31 mouse cellular contexts compared by ENCODE assay signal in genomic region chr11:116878454-116878853, GRCm38 (mm10). TPM values are rescaled to one million over a fixed set of nuclear protein-coding genes. Genes with fewer than 3 reads are reported as not detected.
A peak's percentile ranks its signal among the peaks of the same experiment; 100 is the strongest.
DNase-seq lines count a peak whose midpoint lies in the region; ATAC-seq and TF ChIP-seq lines count a peak whose summit lies in the region.
"Had no signal": no experiment of that assay in that cellular context is flagged by ENCODE, and none has a peak within 500 bp of the region (broad histone marks: within the 10 kb centered on the region; RNA-seq: fewer than 3 reads in every experiment).

No protein-coding gene starts in this region.

- H3K9ac ChIP-seq in embryonic facial prominence, embryonic 14.5 days (ENCODE audit: low read depth, low read length) = no peak overlapping the region
- H3K9ac ChIP-seq in stomach, postnatal 0 days (ENCODE audit: low read length) = no peak overlapping the region
- no peak overlapping the region for H3K9ac ChIP-seq in midbrain, postnatal 0 days (replicated peaks; ENCODE audit: low read length, poor library complexity, severe bottlenecking)
- H3K9ac ChIP-seq: forebrain, embryonic 13.5 days; heart, embryonic 15.5 days; limb, embryonic 12.5 days; liver, embryonic 15.5 days; lung, embryonic 15.5 days; midbrain, embryonic 15.5 days had no signal

- TF ChIP-seq EP300 in stomach, postnatal 0 days (optimal IDR thresholded peaks at IDR 0.05) = no peak

- H3K4me1 ChIP-seq in embryonic facial prominence, embryonic 14.5 days (ENCODE audit: control insufficient read depth, insufficient read depth, low read length) = no peaks in the 10 kb centered on the region
- no peaks in the 10 kb centered on the region for H3K4me1 ChIP-seq in embryonic facial prominence, embryonic 10.5 days
- H3K4me1 ChIP-seq in stomach, postnatal 0 days (replicated peaks; ENCODE audit: control insufficient read depth, insufficient read depth) = no peaks in the 10 kb centered on the region
- no peaks in the 10 kb centered on the region for H3K4me1 ChIP-seq in midbrain, postnatal 0 days (ENCODE audit: insufficient read depth, low read length)
- H3K4me1 ChIP-seq: heart, embryonic 15.5 days; limb, embryonic 12.5 days; liver, embryonic 15.5 days; lung, embryonic 15.5 days; midbrain, embryonic 10.5 days; midbrain, embryonic 15.5 days had no signal

- H3K36me3 ChIP-seq in embryonic facial prominence, embryonic 14.5 days (ENCODE audit: control insufficient read depth, insufficient read depth, low read length) = peaks cover 17% of the 10 kb centered on the region
- H3K36me3 ChIP-seq in embryonic facial prominence, embryonic 10.5 days (replicated peaks) = peaks cover 20% of the 10 kb centered on the region
- H3K36me3 ChIP-seq in stomach, postnatal 0 days (ENCODE audit: control insufficient read depth, insufficient read depth, low read length) = no peaks in the 10 kb centered on the region; the same call in none of the 2 replicates
- H3K36me3 ChIP-seq in midbrain, postnatal 0 days (ENCODE audit: insufficient read depth, low read length) = peaks cover 15% of the 10 kb centered on the region

- TF ChIP-seq CTCF in stomach, postnatal 0 days (IDR thresholded peaks at IDR 0.05; ENCODE audit: low read depth) = no peak
- TF ChIP-seq CTCF in midbrain, postnatal 0 days (IDR thresholded peaks at IDR 0.05) = no peak

- no peaks in the 10 kb centered on the region for H3K27me3 ChIP-seq in embryonic facial prominence, embryonic 14.5 days (replicated peaks; ENCODE audit: control insufficient read depth, insufficient read depth, low read length)
- H3K27me3 ChIP-seq in embryonic facial prominence, embryonic 10.5 days (replicated peaks; ENCODE audit: low read depth, poor library complexity, severe bottlenecking) = no peaks in the 10 kb centered on the region
- no peaks in the 10 kb centered on the region for H3K27me3 ChIP-seq in stomach, postnatal 0 days (ENCODE audit: control insufficient read depth, insufficient read depth, low read length)
- H3K27me3 ChIP-seq in midbrain, postnatal 0 days (ENCODE audit: insufficient read depth, low read length) = no peaks in the 10 kb centered on the region
- H3K27me3 ChIP-seq: CH12.LX; forebrain, embryonic 13.5 days; heart, embryonic 15.5 days; limb, embryonic 12.5 days; liver, embryonic 15.5 days; lung, embryonic 15.5 days; midbrain, embryonic 15.5 days had no signal

- no peaks in the 10 kb centered on the region for H3K9me3 ChIP-seq in embryonic facial prominence, embryonic 14.5 days (ENCODE audit: control insufficient read depth, low read length)
- no peaks in the 10 kb centered on the region for H3K9me3 ChIP-seq in embryonic facial prominence, embryonic 10.5 days
- H3K9me3 ChIP-seq in stomach, postnatal 0 days (ENCODE audit: control insufficient read depth, low read length) = no peaks in the 10 kb centered on the region
- no peaks in the 10 kb centered on the region for H3K9me3 ChIP-seq in midbrain, postnatal 0 days (ENCODE audit: low read length)
- H3K9me3 ChIP-seq: forebrain, embryonic 13.5 days; heart, embryonic 10.5 days; heart, embryonic 15.5 days; liver, embryonic 15.5 days; lung, embryonic 15.5 days; midbrain, embryonic 10.5 days; midbrain, embryonic 15.5 days had no signal

- no peak overlapping the region for H3K27ac ChIP-seq in embryonic facial prominence, embryonic 14.5 days (replicated peaks; ENCODE audit: low read depth, low read length)
- H3K27ac ChIP-seq in embryonic facial prominence, embryonic 10.5 days (replicated peaks) = no peak overlapping the region
- H3K27ac ChIP-seq in stomach, postnatal 0 days (replicated peaks) = no peak overlapping the region
- no peak overlapping the region for H3K27ac ChIP-seq in midbrain, postnatal 0 days (ENCODE audit: low read depth, low read length)
- H3K27ac ChIP-seq: forebrain, embryonic 13.5 days; heart, embryonic 10.5 days; heart, embryonic 15.5 days; limb, embryonic 12.5 days; liver, embryonic 15.5 days; lung, embryonic 15.5 days; midbrain, embryonic 10.5 days; midbrain, embryonic 15.5 days had no signal

- DNase-seq in adrenal gland, postnatal 14 days = peak; percentile 19
- no peak for DNase-seq in adrenal gland, postnatal 4 days (ENCODE audit: low spot score in 2 of 2)
- peak; percentile 30 for DNase-seq in embryonic facial prominence, embryonic 14.5 days (ENCODE audit: low spot score)
- no peak for DNase-seq in embryonic facial prominence, embryonic 10.5 days (ENCODE audit: low spot score)
- peak; percentile 29 for DNase-seq in kidney, postnatal 10 days
- no peak for DNase-seq in kidney, adult 8-10 months
- DNase-seq in stomach, postnatal 0 days (ENCODE audit: low spot score) = peak; percentile 53
- no peak for DNase-seq in midbrain, postnatal 0 days (ENCODE audit: low spot score)
- DNase-seq: adrenal gland, adult 2 months; cerebellum, adult 9-11 months; gastrocnemius, postnatal 14 days; layer of hippocampus, adult 9-11 months; right cerebral cortex, postnatal 25 days; thymus, adult 2 months; thymus, postnatal 36 days had no signal

- 78% methylated on average over 7 of the region's 8 CpGs for WGBS in embryonic facial prominence, embryonic 14.5 days
- WGBS in embryonic facial prominence, embryonic 10.5 days = 94% methylated on average over 8 of the region's 8 CpGs
- 77% methylated on average over 8 of the region's 8 CpGs for WGBS in stomach, postnatal 0 days
- WGBS in midbrain, postnatal 0 days = 89% methylated on average over 8 of the region's 8 CpGs

- ATAC-seq in embryonic facial prominence, embryonic 14.5 days (ENCODE audit: low read depth) = no peak
- ATAC-seq in stomach, postnatal 0 days (ENCODE audit: low FRiP score, low TSS enrichment) = 0 out of 2 replicates have a peak, but pooled peaks have one; percentile 45
- ATAC-seq in midbrain, postnatal 0 days (ENCODE audit: low FRiP score) = no peak
- ATAC-seq: activated CD4-positive, CD25-positive, alpha-beta regulatory T cell, adult 4 months; forebrain, embryonic 13.5 days; hindbrain, embryonic 16.5 days; midbrain, embryonic 15.5 days had no signal

- no peak overlapping the region for H3K4me3 ChIP-seq in embryonic facial prominence, embryonic 14.5 days (ENCODE audit: low read depth, low read length)
- no peak overlapping the region for H3K4me3 ChIP-seq in embryonic facial prominence, embryonic 10.5 days
- H3K4me3 ChIP-seq in stomach, postnatal 0 days (ENCODE audit: low read depth, low read length) = no peak overlapping the region
- no peak overlapping the region for H3K4me3 ChIP-seq in midbrain, postnatal 0 days (ENCODE audit: low read depth, low read length)
- H3K4me3 ChIP-seq: forebrain, embryonic 13.5 days; heart, embryonic 10.5 days; heart, embryonic 15.5 days; limb, embryonic 12.5 days; liver, embryonic 15.5 days; lung, embryonic 15.5 days; midbrain, embryonic 10.5 days; midbrain, embryonic 15.5 days had no signal

- no peak overlapping the region for H3K4me2 ChIP-seq in embryonic facial prominence, embryonic 14.5 days (ENCODE audit: low read depth, low read length)
- no peak overlapping the region for H3K4me2 ChIP-seq in stomach, postnatal 0 days (replicated peaks; ENCODE audit: low read depth)
- H3K4me2 ChIP-seq in midbrain, postnatal 0 days (ENCODE audit: low read depth, low read length, poor library complexity, severe bottlenecking) = no peak overlapping the region
- H3K4me2 ChIP-seq: forebrain, embryonic 13.5 days; heart, embryonic 15.5 days; limb, embryonic 12.5 days; liver, embryonic 15.5 days; lung, embryonic 15.5 days; midbrain, embryonic 15.5 days had no signal

RNA-seq across cellular contexts. Expression of gene Srsf2, which starts 25.6 kb away (rescaled TPM):
- total RNA-seq in adrenal gland, postnatal 14 days (2021) = 244 and 250 TPM in 2 replicates
- 100 to 1,000 TPM; 336 to 337 TPM for total RNA-seq in adrenal gland, postnatal 4 days (2021)
- 663 and 697 TPM in 2 replicates for polyA plus RNA-seq in embryonic facial prominence, embryonic 14.5 days (2014; fragmentation: Nextera tagmentation; extraction: Ambion mirVana)
- 890 and 902 TPM in 2 replicates for polyA plus RNA-seq in embryonic facial prominence, embryonic 10.5 days (2016; fragmentation: Nextera tagmentation; extraction: Ambion mirVana)
- 403 and 419 TPM in 2 replicates for polyA plus RNA-seq in stomach, postnatal 0 days (2015; fragmentation: Nextera tagmentation; extraction: Ambion mirVana)
- 196 and 259 TPM in 2 replicates for total RNA-seq in midbrain, postnatal 0 days (2014; rRNA removed)
- polyA plus RNA-seq in midbrain, postnatal 0 days (2015; fragmentation: Nextera tagmentation; extraction: Ambion mirVana) = 460 and 484 TPM in 2 replicates

RNA-seq across cellular contexts. Expression of gene Mfsd11, which starts 26.2 kb away (rescaled TPM):
- 29.1 and 32.6 TPM in 2 replicates for total RNA-seq in adrenal gland, postnatal 14 days (2021)
- 10 to 100 TPM; 40.9 to 43.9 TPM for total RNA-seq in adrenal gland, postnatal 4 days (2021)
- polyA plus RNA-seq in embryonic facial prominence, embryonic 14.5 days (2014; fragmentation: Nextera tagmentation; extraction: Ambion mirVana) = 42.8 and 43.9 TPM in 2 replicates
- polyA plus RNA-seq in embryonic facial prominence, embryonic 10.5 days (2016; fragmentation: Nextera tagmentation; extraction: Ambion mirVana) = 23.8 and 26.8 TPM in 2 replicates
- polyA plus RNA-seq in stomach, postnatal 0 days (2015; fragmentation: Nextera tagmentation; extraction: Ambion mirVana) = 31.5 and 34.6 TPM in 2 replicates
- total RNA-seq in midbrain, postnatal 0 days (2014; rRNA removed) = 36.0 and 57.0 TPM in 2 replicates
- 54.8 and 64.1 TPM in 2 replicates for polyA plus RNA-seq in midbrain, postnatal 0 days (2015; fragmentation: Nextera tagmentation; extraction: Ambion mirVana)

RNA-seq across cellular contexts. Expression of gene Jmjd6, which starts 35.2 kb away (rescaled TPM):
- 40.2 and 40.7 TPM in 2 replicates for total RNA-seq in adrenal gland, postnatal 14 days (2021)
- total RNA-seq in adrenal gland, postnatal 4 days (2021) = 10 to 100 TPM; 38.6 to 39.2 TPM
- polyA plus RNA-seq in embryonic facial prominence, embryonic 14.5 days (2014; fragmentation: Nextera tagmentation; extraction: Ambion mirVana) = 72.9 and 74.8 TPM in 2 replicates
- 88.3 and 97.5 TPM in 2 replicates for polyA plus RNA-seq in embryonic facial prominence, embryonic 10.5 days (2016; fragmentation: Nextera tagmentation; extraction: Ambion mirVana)
- polyA plus RNA-seq in stomach, postnatal 0 days (2015; fragmentation: Nextera tagmentation; extraction: Ambion mirVana) = 31.8 and 33.2 TPM in 2 replicates
- 38.1 and 43.6 TPM in 2 replicates for total RNA-seq in midbrain, postnatal 0 days (2014; rRNA removed)
- 48.8 and 49.8 TPM in 2 replicates for polyA plus RNA-seq in midbrain, postnatal 0 days (2015; fragmentation: Nextera tagmentation; extraction: Ambion mirVana)

RNA-seq across cellular contexts. Expression of gene Mettl23, which starts 35.4 kb away (rescaled TPM):
- total RNA-seq in adrenal gland, postnatal 14 days (2021) = 31.1 and 34.4 TPM in 2 replicates
- 10 to 100 TPM; 34.1 to 34.2 TPM for total RNA-seq in adrenal gland, postnatal 4 days (2021)
- polyA plus RNA-seq in embryonic facial prominence, embryonic 14.5 days (2014; fragmentation: Nextera tagmentation; extraction: Ambion mirVana) = 75.8 and 77.4 TPM in 2 replicates
- 56.9 and 58.1 TPM in 2 replicates for polyA plus RNA-seq in embryonic facial prominence, embryonic 10.5 days (2016; fragmentation: Nextera tagmentation; extraction: Ambion mirVana)
- polyA plus RNA-seq in stomach, postnatal 0 days (2015; fragmentation: Nextera tagmentation; extraction: Ambion mirVana) = 40.6 and 44.5 TPM in 2 replicates
- 28.9 and 32.2 TPM in 2 replicates for total RNA-seq in midbrain, postnatal 0 days (2014; rRNA removed)
- polyA plus RNA-seq in midbrain, postnatal 0 days (2015; fragmentation: Nextera tagmentation; extraction: Ambion mirVana) = 47.4 and 48.4 TPM in 2 replicates

RNA-seq across cellular contexts. Expression of gene Mgat5b, which starts 40.2 kb away (rescaled TPM):
- total RNA-seq in adrenal gland, postnatal 14 days (2021) = 0.56 and 0.59 TPM in 2 replicates
- total RNA-seq in adrenal gland, postnatal 4 days (2021) = 1 to 10 TPM; 4.1 to 4.5 TPM
- polyA plus RNA-seq in embryonic facial prominence, embryonic 14.5 days (2014; fragmentation: Nextera tagmentation; extraction: Ambion mirVana) = 1.1 and 1.6 TPM in 2 replicates
- 2.3 and 3.3 TPM in 2 replicates for polyA plus RNA-seq in embryonic facial prominence, embryonic 10.5 days (2016; fragmentation: Nextera tagmentation; extraction: Ambion mirVana)
- polyA plus RNA-seq in stomach, postnatal 0 days (2015; fragmentation: Nextera tagmentation; extraction: Ambion mirVana) = 0.30 and 0.57 TPM in 2 replicates
- 104 and 133 TPM in 2 replicates for total RNA-seq in midbrain, postnatal 0 days (2014; rRNA removed)
- 23.7 and 24.7 TPM in 2 replicates for polyA plus RNA-seq in midbrain, postnatal 0 days (2015; fragmentation: Nextera tagmentation; extraction: Ambion mirVana)
- total RNA-seq: CH12.LX; granulocyte monocyte progenitor cell, adult 5-6 weeks; liver, adult 2 months; megakaryocyte progenitor cell, adult 5-6 weeks; neutrophil, adult 5-6 weeks had no signal
- polyA plus RNA-seq: activated CD4-positive, CD25-positive, alpha-beta regulatory T cell, adult 4 months; C2C12; liver, adult 2 months; liver, embryonic 15.5 days had no signal

Comparison
In these comparisons a context has a peak if more than half of its experiments do, and no peak if none do; other contexts are left out.
1. DNase-seq: peak in adrenal gland, postnatal 14 days (single experiment), embryonic facial prominence, embryonic 14.5 days (single experiment), kidney, postnatal 10 days (single experiment) and stomach, postnatal 0 days (single experiment); none in adrenal gland, postnatal 4 days (0 of 2), embryonic facial prominence, embryonic 10.5 days (single experiment), kidney, adult 8-10 months (0 of 2) and midbrain, postnatal 0 days (single experiment).